Mouse (Mus musculus): ENCODE data around the gene Borcs6. TPM values are rescaled to one million over a fixed set of nuclear protein-coding genes. Genes with fewer than 3 reads are reported as not detected.
A peak's percentile ranks its signal among the peaks of the same experiment; 100 is the strongest.
"Not testable (repeated sequence)": the region's sequence is repeated elsewhere in the genome, so short reads cannot be mapped to it uniquely, and the experiment has no call there.

Borcs6 gene
- polyA plus RNA-seq, 1 experiment, result 14.3 TPM

DNA sequence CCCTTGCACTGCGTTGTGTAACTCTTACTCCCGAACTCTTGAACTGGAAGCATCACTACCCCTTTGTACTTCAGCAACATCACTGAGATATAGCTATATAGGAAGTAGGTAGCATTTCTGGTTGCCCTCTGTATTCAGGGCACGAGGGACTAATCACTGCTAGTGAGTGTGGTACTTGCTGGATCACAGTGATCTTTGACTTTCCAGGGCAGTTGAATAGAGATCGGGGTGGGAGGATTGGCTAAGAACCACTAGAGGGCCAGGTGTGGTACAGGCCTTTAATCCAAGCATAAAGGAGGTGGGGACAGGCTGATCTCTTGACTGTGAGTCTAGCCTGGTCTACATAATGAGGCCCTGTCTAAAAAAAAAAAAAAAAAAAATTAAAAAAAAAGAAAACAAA lies 33.4 kb downstream of the Borcs6 start:
- Histone ChIP-seq H3K79me2 (ENCODE audit: control insufficient read depth, insufficient read depth) (peaks cover 36% of the 10 kb centered on the region), H3K27me3 (ENCODE audit: control insufficient read depth, insufficient read depth, insufficient read length) (no peaks in the 10 kb centered on the region), H3K79me3 (ENCODE audit: low read depth) (peaks cover 18% of the 10 kb centered on the region), H3K4me3 (ENCODE audit: insufficient read depth, poor library complexity, severe bottlenecking) (no peak overlapping the region), H3K36me3 (ENCODE audit: control insufficient read depth, insufficient read depth) (peaks cover 22% of the 10 kb centered on the region), H3ac (ENCODE audit: control insufficient read depth, insufficient read length, low read depth) (no peak overlapping the region)
- TF ChIP-seq USF1 (IDR thresholded peaks at IDR 0.05; ENCODE audit: low read depth) (no peak), MYOG (IDR thresholded peaks at IDR 0.05; ENCODE audit: control insufficient read depth, extremely low read depth, insufficient read length) (no peak), MAX (IDR thresholded peaks at IDR 0.05) (no peak), MYOD1 (IDR thresholded peaks at IDR 0.05; ENCODE audit: control insufficient read depth, insufficient read length, low read depth) (no peak), CTCF (IDR thresholded peaks at IDR 0.05; ENCODE audit: control insufficient read depth, insufficient read depth, insufficient read length) (no peak), FOSL1 (IDR thresholded peaks at IDR 0.05; ENCODE audit: insufficient read depth, low read length, poor library complexity, severe bottlenecking) (no peak), CEBPB (IDR thresholded peaks at IDR 0.05; ENCODE audit: low read depth) (no peak)

GRCm38 (mm10) chr11:69093856-69094255 lies 34.3 kb downstream of the Borcs6 start:
- Histone ChIP-seq H3K36me3 (ENCODE audit: control insufficient read depth, insufficient read depth) (peaks cover 22% of the 10 kb centered on the region), H3K79me2 (ENCODE audit: control insufficient read depth, insufficient read depth) (peaks cover 32% of the 10 kb centered on the region), H3K79me3 (ENCODE audit: low read depth) (peaks cover 14% of the 10 kb centered on the region)
- H3ac ChIP-seq (ENCODE audit: control insufficient read depth, insufficient read length, low read depth); H3K27me3 ChIP-seq (ENCODE audit: control insufficient read depth, insufficient read depth, insufficient read length); H3K4me3 ChIP-seq (ENCODE audit: insufficient read depth, poor library complexity, severe bottlenecking): not testable (repeated sequence)

- Histone ChIP-seq H3K27me3 (ENCODE audit: control insufficient read depth, insufficient read depth, insufficient read length) (no peaks in the 10 kb centered on the region), H3K79me3 (ENCODE audit: low read depth) (peaks cover 6% of the 10 kb centered on the region), H3K36me3 (ENCODE audit: control insufficient read depth, insufficient read depth) (peaks cover 19% of the 10 kb centered on the region), H3ac (ENCODE audit: control insufficient read depth, insufficient read length, low read depth) (peak within 1 kb of the TSS; percentile 63), H3K79me2 (ENCODE audit: control insufficient read depth, insufficient read depth) (peaks cover 30% of the 10 kb centered on the region), H3K4me3 (ENCODE audit: insufficient read depth, poor library complexity, severe bottlenecking) (peak within 1 kb of the TSS; percentile 32)
- TF ChIP-seq USF1 (IDR thresholded peaks at IDR 0.05; ENCODE audit: low read depth) (peak; percentile 83), MYOG (IDR thresholded peaks at IDR 0.05; ENCODE audit: control insufficient read depth, extremely low read depth, insufficient read length) (no peak), MYOD1 (IDR thresholded peaks at IDR 0.05; ENCODE audit: control insufficient read depth, insufficient read length, low read depth) (no peak), MAX (IDR thresholded peaks at IDR 0.05) (peak; percentile 99), FOSL1 (IDR thresholded peaks at IDR 0.05; ENCODE audit: insufficient read depth, low read length, poor library complexity, severe bottlenecking) (no peak), CEBPB (IDR thresholded peaks at IDR 0.05; ENCODE audit: low read depth) (peak; percentile 53), CTCF (IDR thresholded peaks at IDR 0.05; ENCODE audit: control insufficient read depth, insufficient read depth, insufficient read length) (no peak)
Observed at GRCm38 (mm10) chr11:69094697-69095429, 35.3 kb downstream of the Borcs6 start, which contains the start of gene Per1. TSS of gene Per1 (plus strand) at chr11:69095217.

- peaks cover 29% of the 10 kb centered on the region for H3K79me2 ChIP-seq (ENCODE audit: control insufficient read depth, insufficient read depth)
- H3K4me3 ChIP-seq (ENCODE audit: insufficient read depth, poor library complexity, severe bottlenecking), result peak overlapping the region; percentile 32
- peaks cover 3% of the 10 kb centered on the region for H3K79me3 ChIP-seq (ENCODE audit: low read depth)
- TF ChIP-seq CEBPB (IDR thresholded peaks at IDR 0.05; ENCODE audit: low read depth) (no peak), CTCF (IDR thresholded peaks at IDR 0.05; ENCODE audit: control insufficient read depth, insufficient read depth, insufficient read length) (no peak), USF1 (IDR thresholded peaks at IDR 0.05; ENCODE audit: low read depth) (no peak), FOSL1 (IDR thresholded peaks at IDR 0.05; ENCODE audit: insufficient read depth, low read length, poor library complexity, severe bottlenecking) (no peak), MAX (IDR thresholded peaks at IDR 0.05) (no peak), MYOD1 (IDR thresholded peaks at IDR 0.05; ENCODE audit: control insufficient read depth, insufficient read length, low read depth) (no peak), MYOG (IDR thresholded peaks at IDR 0.05; ENCODE audit: control insufficient read depth, extremely low read depth, insufficient read length) (no peak)
- H3K36me3 ChIP-seq (ENCODE audit: control insufficient read depth, insufficient read depth), result peaks cover 17% of the 10 kb centered on the region
- no peaks in the 10 kb centered on the region for H3K27me3 ChIP-seq (ENCODE audit: control insufficient read depth, insufficient read depth, insufficient read length)
- H3ac ChIP-seq (ENCODE audit: control insufficient read depth, insufficient read length, low read depth), result peak overlapping the region; percentile 63
Observed at GRCm38 (mm10) chr11:69095511-69096231, 36.2 kb downstream of the Borcs6 start.

DNA sequence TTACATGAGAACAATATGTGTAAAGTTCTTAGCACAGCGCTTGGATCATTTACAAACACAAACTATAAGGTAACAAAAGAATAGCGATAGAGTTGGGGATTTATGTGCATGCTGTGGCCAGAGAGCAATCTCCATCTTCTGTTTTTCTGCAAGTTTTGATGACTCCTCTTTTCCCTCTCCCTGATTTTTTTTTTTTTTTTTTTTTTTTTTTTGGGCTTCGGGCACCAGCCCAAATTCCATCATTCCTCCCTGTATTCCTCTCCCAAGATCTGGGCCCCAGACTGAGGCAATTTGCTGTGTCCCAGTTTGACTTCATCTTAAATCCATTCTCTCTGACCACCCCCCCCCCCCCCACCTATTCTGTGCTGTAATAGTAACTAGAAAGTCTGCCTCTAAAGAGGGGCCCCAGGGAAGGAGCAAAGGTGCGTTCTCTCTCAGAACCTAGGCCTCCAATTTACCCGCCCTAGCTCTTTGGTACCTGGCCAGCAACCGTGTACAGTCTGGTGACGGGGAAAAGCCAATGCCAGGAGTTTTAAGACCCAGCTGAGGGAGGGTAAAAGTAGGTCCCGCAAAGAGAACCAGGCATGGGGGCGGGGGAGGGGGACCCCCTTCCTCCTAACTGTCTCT lies 37.0 kb downstream of the Borcs6 start:
- no peak for TF ChIP-seq MYOD1 (IDR thresholded peaks at IDR 0.05; ENCODE audit: control insufficient read depth, insufficient read length, low read depth)
- TF ChIP-seq FOSL1 (IDR thresholded peaks at IDR 0.05; ENCODE audit: insufficient read depth, low read length, poor library complexity, severe bottlenecking), result no peak
- no peak for TF ChIP-seq CEBPB (IDR thresholded peaks at IDR 0.05; ENCODE audit: low read depth)
- TF ChIP-seq MAX (IDR thresholded peaks at IDR 0.05), result no peak
- no peak for TF ChIP-seq MYOG (IDR thresholded peaks at IDR 0.05; ENCODE audit: control insufficient read depth, extremely low read depth, insufficient read length)
- TF ChIP-seq USF1 (IDR thresholded peaks at IDR 0.05; ENCODE audit: low read depth), result no peak
- TF ChIP-seq CTCF (IDR thresholded peaks at IDR 0.05; ENCODE audit: control insufficient read depth, insufficient read depth, insufficient read length), result no peak
- H3K4me3 ChIP-seq (ENCODE audit: insufficient read depth, poor library complexity, severe bottlenecking), result peak overlapping the region; percentile 12
- H3K36me3 ChIP-seq (ENCODE audit: control insufficient read depth, insufficient read depth), result peaks cover 17% of the 10 kb centered on the region
- peaks cover 29% of the 10 kb centered on the region for H3K79me2 ChIP-seq (ENCODE audit: control insufficient read depth, insufficient read depth)
- peaks cover 3% of the 10 kb centered on the region for H3K79me3 ChIP-seq (ENCODE audit: low read depth)
- peak overlapping the region; percentile 43 for H3ac ChIP-seq (ENCODE audit: control insufficient read depth, insufficient read length, low read depth)
- no peaks in the 10 kb centered on the region for H3K27me3 ChIP-seq (ENCODE audit: control insufficient read depth, insufficient read depth, insufficient read length)
